Mouse (Mus musculus) forebrain, embryonic 15.5 days (tissue): ENCODE measurements around the gene Rrnad1. TPM values are rescaled to one million over a fixed set of nuclear protein-coding genes. Genes with fewer than 3 reads are reported as not detected.

Experiments
- ATAC-seq: fragments of 200-750 bp; cut with Nextera tagmentation; replicated peaks from 2 replicates; pipeline ENCODE4 v1.8.0; 2017; ENCODE audit warnings: mild to moderate bottlenecking, moderate TSS enrichment, moderate library complexity
- H3K27ac ChIP-seq: fragments of 300-500 bp; sonication (generic); replicated peaks from 2 replicates; pipeline ENCODE4 v1.5.1; 2015; ENCODE audit warnings: mild to moderate bottlenecking, inconsistent platforms
- H3K27me3 ChIP-seq: fragments of 300-500 bp; sonication (generic); 2 replicates; pipeline ENCODE4 v1.6.1; 2015; ENCODE audit warnings: inconsistent platforms
- H3K36me3 ChIP-seq: fragments of 300-500 bp; sonication (generic); 2 replicates; pipeline ENCODE4 v1.6.1; 2015; ENCODE audit warnings: mild to moderate bottlenecking, inconsistent platforms
- H3K4me1 ChIP-seq: fragments of 300-500 bp; sonication (generic); 2 replicates; pipeline ENCODE4 v1.6.1; 2015; ENCODE audit warnings: inconsistent platforms
- H3K4me2 ChIP-seq: fragments of 300-500 bp; sonication (generic); replicated peaks from 2 replicates; pipeline ENCODE4 v1.6.1; 2015; ENCODE audit warnings: mild to moderate bottlenecking, inconsistent platforms
- H3K4me3 ChIP-seq: fragments of 300-500 bp; sonication (generic); 2 replicates; pipeline ENCODE4 v1.5.1; 2015; ENCODE audit warnings: mild to moderate bottlenecking, inconsistent platforms
- H3K9ac ChIP-seq: fragments of 300-500 bp; sonication (generic); replicated peaks from 2 replicates; pipeline ENCODE4 v1.6.1; 2015; ENCODE audit warnings: mild to moderate bottlenecking, inconsistent platforms
- H3K9me3 ChIP-seq: fragments of 300-500 bp; sonication (generic); 2 replicates; pipeline ENCODE4 v1.6.1; 2016; ENCODE audit warnings: inconsistent platforms
- WGBS: fragments of 180-500 bp; shearing (Covaris S2); methylation state at CpG from one replicate; pipeline ENCODE4 v1.1.7; 2015; ENCODE audit warnings: mixed read lengths; 5-methylcytosine and 5-hydroxymethylcytosine counted together
- polyA plus RNA-seq: library from polyadenylated mRNA; unstranded; fragments of >200 nt; fragmentation: Nextera tagmentation; extraction: Ambion mirVana; gene quantifications from 2 replicates; pipeline ENCODE4 v1.2.1, GENCODE M21; 2015

Rrnad1 gene
- polyA plus RNA-seq, 1 experiment from 2014 or later = 20.1 TPM

DNA sequence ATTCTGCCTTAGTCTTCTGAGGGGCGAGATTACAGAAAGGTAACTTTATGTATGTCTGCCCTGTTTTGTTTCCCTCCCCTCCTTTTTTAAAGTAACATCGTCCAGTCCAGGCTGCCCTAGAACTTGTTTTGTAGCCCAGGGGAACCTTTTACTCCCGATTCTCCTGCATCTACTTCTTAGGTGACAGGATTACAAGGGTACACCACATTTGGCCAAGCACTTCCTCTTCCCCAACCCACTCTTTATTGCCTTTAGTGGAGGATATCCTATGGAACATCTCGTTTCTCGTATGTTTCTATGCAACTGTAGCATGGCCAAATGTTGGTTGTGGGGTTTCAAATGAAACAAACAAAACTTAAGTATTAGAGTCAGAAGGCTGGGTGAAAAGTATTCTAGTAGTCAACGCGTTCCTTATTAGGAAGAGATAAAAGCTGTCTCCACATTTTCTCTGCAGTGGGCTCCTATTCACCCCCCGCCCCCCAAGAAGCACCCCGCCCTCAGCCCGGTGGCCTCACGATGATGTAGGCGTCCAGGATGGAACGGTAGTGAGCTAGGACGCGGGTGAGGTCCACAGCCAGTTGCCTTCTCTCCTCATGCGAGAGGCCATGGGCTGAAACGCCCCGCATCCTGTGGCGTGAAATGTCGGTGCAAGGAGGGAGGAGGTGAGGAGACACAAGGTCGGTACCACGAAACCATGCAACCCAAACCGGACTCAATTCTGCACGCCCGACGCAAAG, 1.0 kb downstream of the Rrnad1 start:
- Histone ChIP-seq H3K4me1 (peaks cover 43% of the 10 kb centered on the region), H3K27ac (peak overlapping the region; percentile 79), H3K9ac (peak overlapping the region; percentile 75), H3K4me3 (peak overlapping the region; percentile 70), H3K27me3 (no peaks in the 10 kb centered on the region), H3K9me3 (no peaks in the 10 kb centered on the region), H3K36me3 (peaks cover 49% of the 10 kb centered on the region), H3K4me2 (peak overlapping the region; percentile 80)
- WGBS = 8% methylated on average over 26 of the region's 26 CpGs
- peak; percentile 70 for ATAC-seq

DNA sequence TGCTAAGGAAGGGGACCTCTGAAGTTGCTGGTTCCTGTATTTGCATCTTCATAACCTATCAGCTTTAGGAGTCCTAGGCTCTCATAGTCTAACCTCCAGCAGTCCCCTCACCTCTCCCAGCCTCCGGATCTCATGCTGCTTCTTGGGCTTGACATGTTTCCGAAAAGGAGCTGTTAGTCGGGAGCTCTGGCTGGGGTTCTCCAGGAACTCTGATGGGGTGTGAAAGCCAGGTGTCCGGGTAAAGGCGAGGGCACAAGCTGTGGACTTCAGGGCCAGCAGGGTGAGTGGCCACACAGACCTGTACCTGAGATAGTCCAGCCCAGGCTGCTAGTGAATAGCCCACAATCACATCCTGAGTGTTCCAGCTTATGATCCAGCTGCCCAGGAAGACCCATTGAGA, 3.1 kb downstream of the Rrnad1 start:
- ATAC-seq = no peak
- 87% methylated on average over 5 of the region's 5 CpGs for WGBS
- Histone ChIP-seq H3K9ac (no peak overlapping the region), H3K27me3 (no peaks in the 10 kb centered on the region), H3K4me3 (no peak overlapping the region), H3K27ac (no peak overlapping the region), H3K4me2 (no peak overlapping the region), H3K4me1 (peaks cover 29% of the 10 kb centered on the region), H3K9me3 (no peaks in the 10 kb centered on the region), H3K36me3 (peaks cover 54% of the 10 kb centered on the region)

DNA sequence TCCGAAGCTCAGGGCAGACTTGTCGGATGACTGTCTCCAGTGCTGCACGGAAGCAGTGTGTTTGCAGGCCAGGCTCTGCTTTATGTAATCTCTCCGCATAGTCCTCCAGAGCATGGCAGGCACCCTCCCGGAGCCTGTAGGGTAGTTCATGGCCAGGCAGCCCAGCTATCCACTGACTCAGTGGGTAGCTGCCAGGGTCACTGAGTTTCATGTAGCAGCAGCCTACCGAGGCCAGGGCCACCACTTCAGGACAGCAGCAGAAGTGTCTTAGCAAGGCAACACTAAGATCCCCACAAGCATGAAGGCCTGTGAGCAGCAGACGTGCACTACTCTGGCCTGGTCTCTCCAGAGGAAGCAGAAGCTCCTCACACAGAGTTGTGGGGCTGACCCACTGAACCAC, 5.5 kb downstream of the Rrnad1 start:
- peaks cover 55% of the 10 kb centered on the region for H3K36me3 ChIP-seq
- 90% methylated on average over 7 of the region's 7 CpGs for WGBS

DNA sequence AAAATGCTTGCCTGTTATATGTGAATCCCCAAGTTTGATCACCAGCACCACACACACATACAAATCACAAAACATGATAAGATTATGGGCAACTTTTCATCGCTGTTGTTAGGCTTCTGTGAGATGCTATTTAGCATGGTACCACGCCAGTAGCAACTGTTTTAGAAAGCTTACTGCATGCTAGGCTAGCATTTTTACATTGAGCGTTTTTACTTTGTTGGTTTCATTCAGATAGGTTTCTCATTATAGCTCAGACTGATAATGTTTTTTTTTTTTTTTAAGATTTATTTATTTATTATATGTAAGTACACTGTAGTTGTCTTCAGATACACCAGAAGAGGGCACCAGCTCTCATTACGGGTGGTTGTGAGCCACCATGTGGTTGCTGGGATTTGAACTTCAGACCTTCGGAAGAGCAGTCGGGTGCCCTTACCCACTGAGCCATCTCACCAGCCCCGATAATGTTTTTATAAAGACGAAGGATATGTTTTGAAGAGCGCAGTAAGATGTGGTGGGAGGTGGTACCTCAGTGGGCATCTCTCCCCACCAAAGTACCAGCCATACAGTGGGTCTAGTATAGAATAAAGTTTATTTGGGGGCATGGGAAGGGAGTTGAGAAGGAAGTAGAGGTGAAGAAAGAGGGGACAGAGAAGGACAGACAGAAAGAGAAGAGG, 10.1 kb downstream of the Rrnad1 start:
- peak overlapping the region; percentile 89 for H3K4me2 ChIP-seq
- H3K9me3 ChIP-seq = no peaks in the 10 kb centered on the region
- no peaks in the 10 kb centered on the region for H3K27me3 ChIP-seq
- H3K4me1 ChIP-seq = peaks cover 16% of the 10 kb centered on the region
- H3K36me3 ChIP-seq = peaks cover 51% of the 10 kb centered on the region
- H3K9ac ChIP-seq = peak overlapping the region; percentile 74; the same call in 1 of the 2 replicates
- WGBS = 63% methylated on average over 9 of the region's 9 CpGs
- no peak for ATAC-seq
- no peak overlapping the region for H3K27ac ChIP-seq
- H3K4me3 ChIP-seq = peak overlapping the region; percentile 77

More for the DNA sequence above, 5.5 kb downstream of the Rrnad1 start:
- no peak overlapping the region for H3K4me2 ChIP-seq
- no peaks in the 10 kb centered on the region for H3K27me3 ChIP-seq
- H3K4me3 ChIP-seq = no peak overlapping the region
- H3K9me3 ChIP-seq = no peaks in the 10 kb centered on the region
- H3K27ac ChIP-seq = no peak overlapping the region
- peaks cover 20% of the 10 kb centered on the region for H3K4me1 ChIP-seq
- H3K9ac ChIP-seq = no peak overlapping the region
- no peak for ATAC-seq

DNA sequence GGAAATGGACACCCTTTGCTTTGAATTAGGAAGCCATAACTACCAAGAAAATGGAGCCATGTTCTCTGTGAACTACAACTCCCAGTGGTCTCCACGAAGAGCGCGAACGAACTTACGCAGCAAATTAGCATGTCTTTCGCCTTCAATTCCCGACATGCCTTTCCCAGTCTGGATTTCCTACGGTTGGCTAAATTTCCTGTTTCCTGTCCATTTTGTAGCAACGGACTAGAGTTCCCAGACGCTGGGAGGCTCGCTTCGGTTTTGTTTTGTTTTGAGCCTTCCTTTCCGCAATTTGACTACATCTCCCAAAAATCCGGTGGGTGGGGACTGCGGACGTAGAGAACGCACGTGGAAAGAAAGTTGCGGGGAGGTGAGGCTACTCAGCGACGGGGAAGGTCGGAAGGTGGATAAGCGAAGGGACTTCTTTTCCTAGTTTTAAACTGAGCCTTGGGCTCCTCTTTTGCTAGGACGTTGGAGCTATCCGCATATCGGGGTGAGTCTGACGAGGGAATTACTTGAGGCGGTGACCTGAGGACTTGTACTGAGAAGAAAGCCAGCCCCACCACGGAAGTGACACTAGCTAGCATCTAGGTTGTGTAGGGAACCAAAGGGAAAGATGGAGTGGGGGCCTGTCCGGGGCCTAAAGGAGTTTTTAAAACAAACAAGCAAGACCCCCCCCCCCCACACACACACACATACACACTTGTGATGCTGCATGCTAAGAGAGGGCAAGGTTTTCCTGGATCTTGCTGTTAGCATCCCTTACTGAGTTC, 11.0 kb downstream of the Rrnad1 start, which contains the start of gene Mrpl24:
Gene Mrpl24 (plus strand): TSS at position 171 of the 773 bp plus-strand sequence.
- no peaks in the 10 kb centered on the region for H3K9me3 ChIP-seq
- H3K4me3 ChIP-seq = peak within 1 kb of the TSS; percentile 77
- H3K4me2 ChIP-seq = peak within 1 kb of the TSS; percentile 89
- H3K9ac ChIP-seq = peak within 1 kb of the TSS; percentile 74
- H3K27me3 ChIP-seq = no peaks in the 10 kb centered on the region
- peaks cover 51% of the 10 kb centered on the region for H3K36me3 ChIP-seq
- under 1% methylated on average over 30 of the region's 30 CpGs for WGBS
- H3K27ac ChIP-seq = peak within 1 kb of the TSS; percentile 75
- ATAC-seq = peak; percentile 90
- H3K4me1 ChIP-seq = peaks cover 16% of the 10 kb centered on the region

DNA sequence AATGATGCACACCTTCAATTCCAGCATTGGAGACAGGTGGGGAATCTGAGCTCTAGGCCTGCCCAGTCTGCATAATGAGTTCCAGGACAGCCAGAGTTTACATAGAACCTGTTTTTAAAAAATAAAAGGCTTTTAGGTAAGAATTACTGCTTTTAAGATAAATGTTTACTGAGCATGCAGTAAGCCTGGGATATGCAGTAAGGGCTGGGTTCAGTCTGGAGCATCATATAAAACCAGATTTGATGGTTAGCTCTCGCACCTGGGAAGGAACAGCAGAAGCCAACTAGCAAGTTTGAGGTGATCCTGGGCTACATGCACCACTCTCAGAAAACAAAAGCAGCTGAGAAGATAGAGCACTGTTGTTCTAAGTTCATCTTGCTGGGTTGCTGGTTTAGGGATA, 12.0 kb downstream of the Rrnad1 start:
- peak; percentile 5; the same call in 1 of the 2 replicates for ATAC-seq
- WGBS = 98% methylated on average over 1 of the region's 1 CpGs
- Histone ChIP-seq H3K4me3 (no peak overlapping the region), H3K4me1 (peaks cover 16% of the 10 kb centered on the region), H3K4me2 (no peak overlapping the region), H3K27ac (peak overlapping the region; percentile 6; the same call in 1 of the 2 replicates), H3K36me3 (peaks cover 51% of the 10 kb centered on the region), H3K9me3 (no peaks in the 10 kb centered on the region), H3K27me3 (no peaks in the 10 kb centered on the region), H3K9ac (no peak overlapping the region)

DNA sequence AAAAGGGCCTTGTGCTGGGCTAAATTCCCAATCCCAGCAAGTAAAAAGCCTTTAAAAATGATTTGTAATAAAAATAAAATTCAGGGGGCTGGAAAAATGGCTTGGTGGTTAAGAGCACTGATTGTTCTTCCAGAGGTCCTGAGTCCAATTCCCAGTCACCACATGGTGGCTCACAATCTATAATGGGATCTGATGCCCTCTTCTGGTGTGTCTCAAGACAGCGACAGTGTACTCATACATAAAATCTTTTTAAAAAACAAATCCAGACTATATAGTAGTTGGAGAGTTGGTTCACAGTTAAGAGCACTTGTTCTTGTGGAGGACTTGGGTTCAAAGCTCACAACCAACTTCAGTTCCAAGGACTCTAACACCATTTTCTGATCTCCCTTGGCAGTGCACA, 13.5 kb downstream of the Rrnad1 start:
- H3K4me2 ChIP-seq = no peak overlapping the region
- H3K4me3 ChIP-seq = no peak overlapping the region
- 89% methylated on average over 1 of the region's 1 CpGs for WGBS
- peaks cover 16% of the 10 kb centered on the region for H3K4me1 ChIP-seq
- H3K27me3 ChIP-seq = no peaks in the 10 kb centered on the region
- H3K36me3 ChIP-seq = peaks cover 39% of the 10 kb centered on the region
- H3K9me3 ChIP-seq = no peaks in the 10 kb centered on the region
- no peak for ATAC-seq
- H3K9ac ChIP-seq = no peak overlapping the region
- H3K27ac ChIP-seq = no peak overlapping the region

DNA sequence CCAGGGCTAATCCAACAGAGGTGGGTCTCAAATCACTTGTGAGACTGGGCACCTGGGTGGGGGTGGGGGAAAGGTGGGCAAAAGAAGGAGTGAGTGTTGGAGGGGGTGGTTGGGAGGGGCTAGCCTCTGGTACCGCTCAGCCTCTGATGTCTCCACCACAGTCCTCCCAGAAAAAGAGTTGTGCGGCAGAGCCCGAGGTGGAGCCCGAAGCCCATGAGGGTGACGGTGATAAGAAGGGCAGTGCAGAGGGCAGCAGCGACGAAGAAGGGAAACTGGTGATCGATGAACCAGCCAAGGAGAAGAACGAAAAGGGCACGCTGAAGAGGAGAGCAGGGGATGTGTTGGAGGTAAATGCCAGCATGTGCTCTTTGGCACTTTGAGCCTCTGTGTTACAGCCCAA, 16.6 kb downstream of the Rrnad1 start:
- Histone ChIP-seq H3K27me3 (no peaks in the 10 kb centered on the region), H3K4me1 (peaks cover 26% of the 10 kb centered on the region), H3K27ac (no peak overlapping the region), H3K9me3 (no peaks in the 10 kb centered on the region), H3K4me2 (no peak overlapping the region), H3K4me3 (no peak overlapping the region), H3K9ac (no peak overlapping the region), H3K36me3 (peaks cover 36% of the 10 kb centered on the region)
- 94% methylated on average over 10 of the region's 10 CpGs for WGBS
- no peak for ATAC-seq

DNA sequence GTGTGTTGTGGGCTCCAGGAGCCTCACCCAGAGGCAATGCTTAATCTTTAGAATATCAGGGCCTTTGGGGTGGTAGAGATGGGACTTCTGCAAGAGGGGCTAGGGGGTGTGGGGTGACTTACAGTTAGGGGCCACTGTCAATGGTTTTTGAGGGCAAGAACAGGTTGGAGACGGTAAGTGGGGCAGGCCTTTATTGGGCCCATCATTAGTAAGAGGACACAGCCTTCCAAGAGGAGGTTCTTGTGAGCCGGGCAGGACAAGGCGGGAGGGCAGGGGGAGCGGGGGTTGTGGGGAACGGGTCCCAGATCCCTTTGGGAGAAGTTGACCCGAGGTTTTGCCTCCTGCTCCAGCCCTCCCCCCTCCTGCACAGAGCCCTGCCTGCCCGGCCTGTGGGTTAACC, 17.0 kb downstream of the Rrnad1 start:
- ATAC-seq = no peak
- 83% methylated on average over 7 of the region's 7 CpGs for WGBS
- Histone ChIP-seq H3K36me3 (peaks cover 36% of the 10 kb centered on the region), H3K9me3 (no peaks in the 10 kb centered on the region), H3K4me2 (no peak overlapping the region), H3K9ac (no peak overlapping the region), H3K27me3 (no peaks in the 10 kb centered on the region), H3K27ac (no peak overlapping the region), H3K4me1 (peaks cover 27% of the 10 kb centered on the region), H3K4me3 (no peak overlapping the region)

DNA sequence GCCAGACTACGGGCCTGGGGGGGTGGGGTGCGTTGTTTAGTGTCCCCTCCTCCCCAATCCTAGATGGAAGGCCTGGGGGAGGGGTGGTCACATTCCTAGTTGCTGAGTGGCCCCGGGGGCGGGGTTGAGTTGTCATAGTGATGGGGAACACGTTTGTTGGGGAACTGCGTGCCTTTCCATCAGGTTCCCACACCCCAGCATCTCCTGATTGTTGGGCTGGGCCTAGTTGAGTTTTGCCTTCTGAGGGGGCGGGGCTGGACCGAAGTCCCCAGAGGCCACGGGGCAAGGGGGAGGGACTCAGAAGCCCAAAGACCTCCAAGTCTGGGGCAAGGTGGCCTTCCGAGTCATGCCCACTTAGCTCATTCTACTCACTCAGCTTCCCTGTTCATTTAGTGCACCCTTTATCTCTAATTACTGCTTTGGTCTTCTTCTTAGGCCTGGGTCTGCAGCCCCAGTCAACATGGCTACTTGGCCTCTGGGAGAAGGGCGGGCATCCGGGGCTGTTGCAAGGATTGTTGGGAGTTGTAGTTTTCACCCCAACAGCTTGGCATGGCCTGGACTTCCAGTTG, 19.9 kb downstream of the Rrnad1 start:
- Histone ChIP-seq H3K27ac (peak overlapping the region; percentile 67), H3K4me3 (peak overlapping the region; percentile 39), H3K4me1 (peaks cover 42% of the 10 kb centered on the region), H3K9me3 (no peaks in the 10 kb centered on the region), H3K36me3 (peaks cover 24% of the 10 kb centered on the region), H3K27me3 (no peaks in the 10 kb centered on the region), H3K4me2 (peak overlapping the region; percentile 47), H3K9ac (0 out of 2 replicates have a peak overlapping the region, but pooled peaks have one; percentile 13)
- WGBS = 2% methylated on average over 12 of the region's 12 CpGs
- no peak for ATAC-seq

DNA sequence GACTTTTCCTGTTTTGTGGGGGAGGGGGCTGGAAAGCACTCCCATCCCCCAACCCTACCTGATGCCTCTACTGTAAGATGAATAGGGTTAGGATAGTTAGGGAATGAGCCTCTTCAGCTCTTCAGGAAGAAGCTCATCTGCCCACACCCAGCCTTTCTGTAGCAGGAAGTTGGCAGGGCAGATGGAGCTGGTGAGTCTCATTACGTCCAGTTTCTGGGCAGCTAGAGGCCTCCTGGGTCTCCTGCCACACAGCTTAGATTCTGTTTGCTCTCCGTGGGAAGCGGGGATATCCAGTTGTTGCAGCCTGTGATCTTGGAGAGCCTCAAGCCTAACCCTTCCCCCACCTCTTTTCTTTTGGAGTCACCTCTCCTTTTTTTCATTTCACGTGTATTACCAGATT, 20.6 kb downstream of the Rrnad1 start:
- Histone ChIP-seq H3K27ac (peak overlapping the region; percentile 67), H3K9ac (no peak overlapping the region), H3K4me3 (peak overlapping the region; percentile 39; the same call in 1 of the 2 replicates), H3K36me3 (peaks cover 17% of the 10 kb centered on the region), H3K9me3 (no peaks in the 10 kb centered on the region), H3K27me3 (no peaks in the 10 kb centered on the region), H3K4me1 (peaks cover 42% of the 10 kb centered on the region), H3K4me2 (peak overlapping the region; percentile 47; the same call in 1 of the 2 replicates)
- WGBS = 8% methylated on average over 4 of the region's 4 CpGs
- no peak for ATAC-seq
